Mouse (Mus musculus) lung, postnatal 4 days (tissue): ENCODE data around the gene Amotl2.

ENCODE experiments used
- DNase-seq, 2 experiments: peaks; one replicate each; pipeline ENCODE4 v3.0.0; 2021

Amotl2 gene

DNA sequence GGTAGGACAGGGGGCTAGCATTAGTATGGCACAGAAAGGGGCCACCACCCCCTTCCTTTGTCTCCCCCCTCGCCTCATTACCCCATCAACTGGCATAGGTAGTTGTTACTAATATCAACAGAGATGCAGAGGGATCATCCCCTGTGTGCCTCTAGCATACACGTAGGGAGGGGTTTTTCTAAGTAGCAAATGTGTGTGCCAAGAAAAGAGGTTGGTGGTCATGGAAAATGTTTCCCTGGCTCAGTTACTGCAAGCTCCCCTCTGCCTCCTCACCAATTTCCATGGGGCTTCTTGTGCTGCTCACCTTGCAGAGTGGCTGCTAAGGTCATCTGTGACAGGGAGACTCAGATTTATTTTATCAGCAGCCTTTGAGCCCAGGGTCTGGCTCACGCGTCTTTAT lies 2.6 kb downstream of the Amotl2 start:
- no peak for DNase-seq

DNA sequence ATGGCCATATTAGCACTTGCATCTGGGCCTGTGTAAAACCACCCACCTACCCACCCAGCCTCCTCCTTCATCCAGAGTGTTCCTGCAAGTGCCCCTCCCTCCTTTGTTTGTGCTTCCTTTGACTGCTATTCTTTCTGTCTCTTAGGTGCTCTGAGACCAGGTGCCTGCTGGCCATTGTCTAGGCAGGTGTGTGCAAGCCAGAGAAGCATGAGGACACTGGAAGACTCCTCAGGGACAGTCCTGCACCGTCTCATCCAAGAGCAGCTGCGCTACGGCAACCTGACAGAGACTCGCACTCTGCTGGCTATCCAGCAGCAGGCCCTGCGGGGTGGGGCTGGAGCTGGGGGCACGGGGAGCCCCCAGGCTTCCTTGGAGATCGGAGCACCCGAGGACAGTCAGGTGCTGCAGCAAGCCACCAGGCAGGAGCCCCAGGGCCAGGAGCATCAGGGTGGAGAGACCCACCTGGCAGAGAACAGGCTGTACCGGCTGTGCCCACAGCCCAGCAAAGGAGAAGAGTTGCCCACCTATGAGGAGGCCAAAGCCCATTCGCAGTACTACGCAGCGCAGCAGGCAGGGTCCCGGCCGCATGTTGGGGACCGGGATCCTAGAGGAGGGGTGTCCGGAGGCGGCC lies 3.6 kb downstream of the Amotl2 start:
- no peak for DNase-seq

DNA sequence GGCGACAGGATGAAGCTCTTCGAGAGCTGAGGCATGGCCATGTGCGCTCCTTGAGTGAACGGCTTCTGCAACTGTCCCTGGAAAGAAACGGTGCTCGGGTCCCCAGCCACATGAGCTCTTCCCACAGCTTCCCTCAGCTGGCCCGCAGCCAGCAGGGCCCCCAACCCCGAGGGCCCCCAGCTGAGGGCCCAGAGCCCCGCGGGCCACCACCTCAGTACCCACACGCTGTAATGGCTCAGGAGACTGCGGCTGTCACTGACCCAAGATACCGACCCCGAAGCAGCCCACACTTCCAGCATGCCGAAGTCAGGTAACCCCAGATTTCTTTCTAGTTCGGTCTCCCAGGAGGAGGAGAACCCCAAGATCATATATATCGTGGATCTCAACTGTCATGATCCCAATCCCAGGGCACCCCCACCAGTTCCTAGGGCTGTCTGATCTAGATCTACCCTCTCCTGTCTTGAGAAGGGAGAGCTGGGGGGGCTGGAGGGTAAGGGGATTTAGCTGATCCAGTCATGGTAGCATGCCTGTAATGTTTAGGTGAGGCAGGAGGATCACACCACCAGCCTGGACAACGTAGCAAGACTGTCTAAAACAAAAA lies 4.2 kb downstream of the Amotl2 start:
- DNase-seq = no peak

DNA sequence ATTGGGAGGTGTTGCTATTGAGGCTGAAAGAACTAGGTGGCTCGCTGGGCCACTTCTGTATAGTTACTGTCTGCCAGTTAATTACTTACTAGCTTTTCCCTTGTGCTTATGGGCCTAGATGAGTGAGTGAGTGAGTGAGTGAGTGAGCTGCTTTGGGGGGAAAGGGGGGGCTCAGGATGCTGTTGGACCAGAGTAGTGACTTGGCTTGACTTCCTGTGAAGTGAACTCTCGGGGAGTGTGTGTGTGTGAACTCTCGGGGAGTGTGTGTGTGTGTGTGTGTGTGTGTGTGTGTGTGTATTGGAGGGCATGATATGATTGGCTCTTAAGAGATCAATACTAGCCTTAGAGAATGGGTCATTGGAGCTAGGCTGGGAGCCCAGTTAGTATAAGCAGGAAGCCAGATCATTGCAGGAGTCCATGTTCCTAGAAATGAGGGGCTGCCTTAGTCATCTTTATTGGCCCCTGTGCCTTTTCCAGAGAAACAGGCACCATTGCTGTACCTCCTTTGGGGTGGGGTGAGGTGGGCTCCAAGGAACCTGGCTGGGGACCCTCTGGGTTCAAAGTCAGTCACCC lies 5.0 kb downstream of the Amotl2 start:
- no peak for DNase-seq

DNA sequence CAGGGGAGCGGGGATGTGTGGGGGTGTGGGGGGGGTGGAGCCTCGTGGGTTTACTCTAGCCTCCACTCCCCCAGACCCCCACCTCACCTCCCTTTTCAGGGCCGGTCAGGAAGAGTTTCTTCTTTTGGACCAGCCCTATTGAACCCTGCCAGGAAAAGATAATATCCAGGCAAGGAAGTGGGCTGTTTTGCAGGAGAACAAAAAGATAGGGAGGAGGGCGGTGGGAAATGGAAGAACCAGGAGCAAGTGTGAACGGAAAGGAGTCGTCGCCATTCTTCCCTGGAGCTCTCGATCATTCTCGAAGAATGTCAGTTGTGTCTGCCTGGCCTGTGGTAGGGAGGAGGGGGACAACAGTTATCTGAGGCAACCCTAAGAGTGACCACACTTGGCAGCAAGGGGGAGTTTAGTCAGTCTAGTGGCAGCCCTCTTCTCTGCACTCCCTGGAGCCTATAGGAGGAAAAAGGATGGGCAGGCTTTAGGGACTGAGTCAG lies 5.6 kb downstream of the Amotl2 start:
- DNase-seq = peak; percentile 29 to 65

DNA sequence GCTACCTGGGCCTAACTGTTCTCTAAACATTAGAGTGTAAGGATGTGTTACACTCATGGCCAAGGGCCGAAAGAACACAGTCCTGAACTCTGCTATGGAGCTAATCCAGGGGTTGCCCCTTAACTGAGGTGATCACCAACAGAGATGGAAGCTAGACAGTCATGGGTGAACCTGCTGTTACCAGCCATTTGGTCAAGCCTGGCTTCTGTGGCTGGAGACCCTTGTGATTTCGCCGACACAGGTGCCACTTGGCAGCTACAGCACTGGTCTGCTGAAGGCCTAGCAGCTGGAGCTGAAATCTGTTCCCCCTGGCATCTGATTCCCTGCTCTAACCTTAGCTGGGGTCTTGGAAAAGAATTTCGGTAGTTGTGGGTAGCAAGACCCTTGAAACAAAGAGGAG lies 6.3 kb downstream of the Amotl2 start:
- no peak for DNase-seq

DNA sequence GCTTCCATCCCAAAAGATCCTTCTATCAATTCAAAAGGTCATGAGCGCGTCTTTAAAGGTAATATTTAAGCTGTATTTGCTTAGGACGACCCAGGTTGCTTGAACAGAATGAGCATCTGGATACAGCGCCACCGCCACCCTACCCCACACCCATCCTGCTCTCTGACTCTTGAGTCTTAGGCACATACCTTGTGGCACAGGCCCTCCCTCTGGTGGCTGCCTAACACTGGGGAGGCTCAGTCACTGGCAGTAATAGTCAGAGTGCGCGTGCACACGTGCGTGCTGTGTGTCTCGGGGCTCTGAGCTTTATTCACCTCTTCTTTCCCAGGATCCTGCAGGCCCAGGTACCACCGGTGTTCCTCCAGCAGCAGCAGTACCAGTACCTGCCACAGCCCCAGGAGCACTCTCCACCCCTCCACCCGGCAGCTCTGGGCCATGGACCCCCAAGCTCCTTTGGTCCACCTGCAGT lies 6.8 kb downstream of the Amotl2 start:
- no peak for DNase-seq

DNA sequence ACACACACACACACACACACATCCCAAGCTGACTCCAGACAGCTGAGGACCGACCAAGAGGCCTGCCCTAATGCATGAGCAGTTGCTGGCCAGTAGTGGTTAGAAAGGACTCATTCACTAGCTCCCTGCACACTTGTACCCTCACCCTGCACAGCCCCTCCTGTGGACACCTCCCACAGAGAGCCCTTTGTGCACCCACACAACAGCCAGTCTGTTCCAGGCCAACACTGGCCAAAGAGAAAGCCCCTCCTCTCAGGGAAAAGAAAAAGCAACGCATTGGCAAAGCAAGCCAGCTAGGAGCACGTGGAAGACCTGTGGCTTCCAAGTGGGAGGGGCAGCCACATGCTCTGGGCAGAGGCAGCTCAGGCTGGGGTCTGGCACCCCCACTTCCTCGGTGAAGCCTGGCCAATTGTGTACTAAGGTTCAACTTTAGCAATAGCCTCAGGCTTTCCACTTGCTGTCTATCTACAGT lies 7.6 kb downstream of the Amotl2 start:
- DNase-seq = peak in 1 of 2 experiments; percentile 74

DNA sequence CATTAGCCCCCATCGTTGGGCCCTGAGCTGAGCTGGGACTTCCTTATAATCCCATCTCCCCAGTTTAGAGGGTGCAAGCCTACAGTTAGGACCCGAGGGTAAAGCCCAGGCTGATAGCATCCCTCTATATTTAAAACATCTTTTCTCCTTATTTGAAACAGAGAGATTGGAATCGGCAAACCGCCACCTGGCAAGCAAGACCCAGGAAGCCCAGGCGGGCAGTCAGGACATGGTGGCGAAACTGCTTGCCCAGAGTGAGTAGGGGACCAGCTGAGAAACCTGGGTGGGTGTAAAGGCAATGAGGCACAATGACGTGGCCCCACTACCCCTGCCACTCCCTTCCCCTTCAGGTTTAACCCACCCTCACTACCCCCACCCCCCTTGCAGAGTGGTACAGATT lies 8.5 kb downstream of the Amotl2 start:
- no peak for DNase-seq

DNA sequence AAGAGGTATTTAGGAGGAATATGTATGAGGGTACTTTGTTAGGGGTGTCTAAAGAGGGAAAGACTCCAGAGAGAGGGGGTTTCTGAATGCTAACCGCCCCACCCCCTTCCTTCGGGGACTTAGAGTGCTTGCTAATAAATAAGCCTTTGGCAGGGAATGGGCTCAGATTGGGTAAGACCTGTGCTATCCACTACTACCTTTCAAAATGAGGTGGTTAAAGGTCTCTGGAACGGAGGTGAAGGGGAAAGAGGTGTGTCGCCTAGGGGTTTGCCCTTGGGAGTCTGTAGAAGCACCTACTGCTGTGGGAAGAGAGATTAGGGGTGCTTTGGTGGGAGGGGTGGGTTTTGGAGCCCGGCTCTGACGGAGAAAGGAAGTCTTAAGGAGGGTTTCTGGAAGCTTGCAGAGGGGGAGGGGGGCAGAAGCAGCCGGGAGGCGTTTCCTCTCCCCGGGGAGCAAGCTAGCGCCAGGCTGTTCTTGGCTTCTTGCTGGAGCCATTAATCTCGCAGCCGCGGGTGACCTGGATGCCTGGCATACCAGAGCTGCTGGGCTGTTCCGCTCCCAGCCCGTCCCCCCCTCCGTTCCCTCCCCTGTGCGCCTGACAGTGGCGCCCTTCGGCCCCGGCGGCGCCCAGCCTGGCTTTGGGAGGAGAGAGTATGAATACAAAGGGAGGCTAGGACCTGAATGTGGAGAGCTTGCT lies 9.6 kb downstream of the Amotl2 start:
- peak; percentile 89 to 96 for DNase-seq

DNA sequence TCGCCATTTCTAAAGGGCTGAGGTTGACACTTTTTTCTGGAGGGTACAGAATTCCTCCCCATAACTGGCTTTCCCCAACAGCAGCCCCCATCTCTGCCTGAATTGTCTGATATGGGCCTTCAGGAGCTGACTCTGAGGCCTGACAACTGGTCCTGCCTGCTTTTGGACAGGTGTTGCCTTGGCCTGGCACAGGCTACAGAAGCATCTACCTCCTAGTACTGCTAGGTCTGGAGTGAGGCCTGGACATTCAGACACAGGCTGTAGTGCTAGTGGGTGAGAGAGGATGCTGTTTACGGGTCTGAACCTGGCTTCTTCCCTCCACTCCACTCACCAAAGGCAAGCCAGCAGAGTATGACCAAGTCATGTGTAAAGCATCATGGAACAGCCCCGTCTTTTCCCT lies 10.3 kb downstream of the Amotl2 start:
- no peak for DNase-seq

DNA sequence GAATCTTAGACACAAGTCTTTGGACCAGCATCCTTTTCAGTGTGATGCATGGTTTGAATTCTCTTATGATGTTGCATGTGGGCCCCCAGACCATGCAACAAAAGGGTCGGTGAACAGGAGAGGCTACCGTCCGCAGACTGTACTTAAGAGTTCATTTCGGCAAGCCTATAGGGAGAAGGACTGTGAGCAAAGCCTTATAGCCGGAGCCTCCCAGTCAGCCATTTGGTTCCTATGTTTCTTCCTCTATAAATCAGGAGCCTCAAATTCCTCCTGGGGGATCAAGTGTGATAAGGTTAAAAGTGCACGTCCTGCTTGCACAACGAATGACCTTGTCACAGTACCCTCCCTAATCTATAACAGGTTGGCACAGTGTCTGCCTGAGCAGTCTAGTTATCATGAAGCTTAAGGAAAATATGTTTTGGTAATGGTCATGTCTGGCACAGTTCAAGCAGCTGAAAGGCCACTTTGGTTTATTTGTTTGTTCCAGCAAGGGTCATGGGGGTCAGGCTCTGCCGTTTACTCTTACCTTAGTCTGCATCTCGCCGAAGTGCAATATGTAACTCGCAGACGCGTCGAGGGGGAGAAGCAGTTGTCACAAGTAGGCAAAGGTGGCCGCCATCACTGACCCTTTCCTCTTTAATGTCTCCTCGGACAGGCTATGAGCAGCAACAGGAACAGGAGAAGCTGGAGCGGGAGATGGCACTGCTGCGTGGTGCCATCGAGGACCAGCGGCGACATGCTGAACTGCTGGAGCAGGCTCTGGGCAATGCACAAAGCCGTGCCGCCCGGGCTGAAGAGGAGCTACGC lies 11.4 kb downstream of the Amotl2 start:
- DNase-seq = no peak

DNA sequence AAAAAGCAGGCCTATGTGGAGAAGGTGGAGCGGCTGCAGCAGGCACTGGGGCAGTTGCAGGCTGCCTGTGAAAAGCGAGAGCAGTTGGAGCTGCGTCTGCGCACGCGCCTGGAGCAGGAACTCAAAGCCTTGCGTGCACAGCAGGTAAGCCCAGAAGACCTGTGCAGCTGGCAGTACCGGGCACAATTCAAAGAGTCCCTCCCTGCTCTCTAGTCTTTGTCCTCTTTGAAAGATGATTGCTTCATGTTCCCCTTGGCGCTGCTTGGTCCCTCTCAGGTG lies 11.9 kb downstream of the Amotl2 start:
- DNase-seq = no peak

DNA sequence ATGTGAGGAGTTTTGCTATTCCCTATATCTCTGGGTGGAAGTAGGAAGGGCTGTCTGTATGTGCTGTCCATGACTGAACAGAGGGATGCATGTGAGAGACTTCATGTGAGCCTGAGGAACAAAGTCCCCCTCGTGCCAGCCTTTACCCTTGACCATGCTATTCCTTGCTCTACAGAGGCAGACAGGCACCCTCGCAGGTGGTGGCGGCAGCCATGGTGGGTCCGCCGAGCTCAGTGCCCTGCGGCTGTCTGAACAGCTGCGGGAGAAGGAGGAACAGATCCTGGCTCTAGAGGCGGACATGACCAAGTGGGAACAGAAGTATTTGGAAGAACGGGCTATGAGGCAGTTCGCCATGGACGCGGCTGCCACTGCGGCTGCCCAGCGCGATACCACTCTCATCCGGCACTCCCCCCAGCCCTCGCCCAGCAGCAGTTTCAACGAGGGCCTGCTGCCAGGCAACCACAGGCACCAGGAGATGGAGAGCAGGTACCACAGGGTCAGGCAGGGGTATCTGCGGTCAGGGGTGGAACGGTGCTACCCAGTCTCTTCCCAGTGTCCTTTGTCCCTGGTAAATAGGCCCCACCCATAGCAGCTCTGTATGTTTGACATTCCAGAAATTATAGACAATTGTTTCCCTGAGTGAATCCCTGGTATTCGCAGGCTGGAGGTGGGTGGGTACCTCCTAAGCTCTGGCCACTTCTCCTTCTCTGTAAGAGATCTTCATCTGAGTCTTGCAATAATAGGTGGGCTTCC lies 12.8 kb downstream of the Amotl2 start:
- DNase-seq = no peak

DNA sequence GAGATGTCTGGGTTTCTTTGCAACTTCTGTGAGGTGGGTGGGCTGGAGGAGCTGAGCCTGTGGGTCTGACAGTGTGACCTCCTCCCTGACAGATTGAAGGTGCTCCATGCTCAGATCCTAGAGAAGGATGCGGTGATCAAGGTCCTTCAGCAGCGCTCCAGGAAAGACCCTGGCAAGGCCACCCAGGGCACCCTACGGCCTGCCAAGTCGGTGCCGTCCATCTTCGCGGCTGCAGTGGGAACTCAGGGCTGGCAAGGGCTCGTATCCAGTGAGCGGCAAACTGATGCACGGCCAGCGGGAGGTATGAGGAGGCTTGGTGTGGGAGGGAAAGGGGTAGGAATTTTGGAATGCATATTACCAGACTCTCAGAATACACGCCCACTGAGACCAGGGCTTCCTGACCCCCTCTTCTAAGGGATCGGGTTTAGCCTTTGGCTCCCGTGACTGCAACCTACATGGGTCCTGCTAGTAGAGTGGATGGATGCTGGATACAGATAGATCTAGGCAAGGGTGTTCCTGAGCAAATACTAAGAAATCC lies 13.5 kb downstream of the Amotl2 start:
- no peak for DNase-seq

DNA sequence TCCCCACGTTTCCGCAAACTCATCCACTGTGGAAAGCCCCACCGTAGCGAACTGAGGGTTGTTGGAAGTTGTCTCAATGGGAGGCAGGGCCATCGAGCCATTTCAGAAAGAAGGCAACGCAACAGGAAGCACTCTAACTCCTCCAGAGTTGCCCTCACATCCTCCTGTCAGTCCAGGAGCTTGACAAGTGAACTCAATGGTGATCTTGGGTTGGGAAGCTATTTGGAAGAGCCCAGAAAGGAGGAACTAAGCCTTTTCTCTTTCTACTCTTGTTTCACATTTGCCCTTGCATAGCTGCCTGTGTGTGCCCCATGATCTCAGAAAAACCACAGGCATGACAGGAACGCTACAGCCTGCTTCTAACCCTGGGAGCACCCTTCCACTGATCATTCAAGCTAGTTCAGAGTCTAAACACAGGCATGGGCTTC lies 14.6 kb downstream of the Amotl2 start:
- DNase-seq = no peak

DNA sequence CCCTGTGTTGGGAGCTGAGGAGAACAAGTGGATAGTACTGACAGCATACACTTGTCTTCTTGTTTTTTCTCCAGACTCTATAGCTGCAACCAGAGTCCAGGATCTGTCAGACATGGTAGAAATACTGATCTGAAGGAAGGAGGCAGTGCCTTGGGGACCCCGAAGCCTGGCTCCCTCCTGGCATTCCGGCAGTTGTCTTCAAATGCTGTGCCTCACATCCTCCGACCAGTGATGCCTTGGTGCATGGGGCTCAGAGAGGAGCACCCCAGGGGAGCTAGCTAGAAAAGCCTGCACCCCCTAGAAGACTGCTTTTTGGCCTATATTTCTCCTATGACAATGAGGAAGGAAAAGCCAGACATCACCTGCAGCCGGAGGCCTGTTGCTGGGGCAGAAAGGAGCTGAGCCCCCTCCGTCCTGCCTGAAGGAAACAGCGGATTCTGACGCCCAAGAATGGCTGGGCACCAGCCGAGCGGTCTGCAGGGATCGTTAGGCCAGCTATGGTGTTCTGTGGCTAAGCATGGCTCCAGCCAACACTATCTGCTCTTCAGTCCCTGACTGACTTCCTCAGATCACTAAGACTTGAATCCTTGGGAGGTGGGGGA lies 15.2 kb downstream of the Amotl2 start:
- DNase-seq = no peak

DNA sequence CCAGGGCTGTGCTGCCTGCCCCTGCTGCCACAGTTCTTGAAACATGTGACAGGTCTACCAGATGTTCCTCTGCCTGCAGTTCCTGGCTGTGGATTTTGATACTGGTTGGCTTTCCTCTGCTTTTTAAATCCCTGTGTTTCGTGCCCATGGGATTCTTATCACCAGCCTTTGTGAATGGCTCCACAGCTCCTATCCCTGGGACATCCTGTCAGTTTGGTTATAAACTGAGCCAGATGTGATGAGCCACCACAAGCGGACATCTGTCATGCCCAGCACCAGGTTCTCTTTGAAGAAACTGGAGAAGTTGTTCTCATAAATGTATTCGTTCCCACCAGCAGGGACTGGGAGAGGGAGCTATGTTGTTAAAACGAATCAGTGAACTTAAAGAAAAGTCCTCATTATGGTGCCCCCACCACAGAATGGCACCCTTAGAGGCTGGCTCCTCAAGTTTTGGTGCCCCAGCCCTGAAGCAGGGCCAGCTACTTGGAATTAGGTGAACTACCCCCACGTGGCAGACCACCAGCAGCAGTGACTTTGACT lies 15.9 kb downstream of the Amotl2 start:
- DNase-seq = no peak

DNA sequence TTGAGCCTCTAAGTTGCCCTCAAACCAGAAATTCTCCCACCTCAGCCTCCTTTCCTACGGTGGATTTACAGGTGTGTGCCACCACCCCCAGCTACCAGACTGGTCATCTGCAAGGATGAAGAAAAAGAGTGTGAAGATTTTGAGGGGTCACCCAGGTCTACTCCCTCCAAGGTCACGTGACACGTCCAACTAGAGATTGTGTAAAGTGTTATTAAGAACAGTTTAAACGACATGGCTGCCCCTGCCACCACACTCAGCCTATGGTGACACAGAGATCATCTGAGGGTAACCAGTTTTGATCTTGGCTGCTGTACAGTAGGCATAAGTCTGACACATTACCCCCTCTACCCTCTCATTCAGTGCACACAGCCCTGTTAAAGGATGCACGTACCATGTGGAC lies 17.0 kb downstream of the Amotl2 start:
- DNase-seq = no peak

DNA sequence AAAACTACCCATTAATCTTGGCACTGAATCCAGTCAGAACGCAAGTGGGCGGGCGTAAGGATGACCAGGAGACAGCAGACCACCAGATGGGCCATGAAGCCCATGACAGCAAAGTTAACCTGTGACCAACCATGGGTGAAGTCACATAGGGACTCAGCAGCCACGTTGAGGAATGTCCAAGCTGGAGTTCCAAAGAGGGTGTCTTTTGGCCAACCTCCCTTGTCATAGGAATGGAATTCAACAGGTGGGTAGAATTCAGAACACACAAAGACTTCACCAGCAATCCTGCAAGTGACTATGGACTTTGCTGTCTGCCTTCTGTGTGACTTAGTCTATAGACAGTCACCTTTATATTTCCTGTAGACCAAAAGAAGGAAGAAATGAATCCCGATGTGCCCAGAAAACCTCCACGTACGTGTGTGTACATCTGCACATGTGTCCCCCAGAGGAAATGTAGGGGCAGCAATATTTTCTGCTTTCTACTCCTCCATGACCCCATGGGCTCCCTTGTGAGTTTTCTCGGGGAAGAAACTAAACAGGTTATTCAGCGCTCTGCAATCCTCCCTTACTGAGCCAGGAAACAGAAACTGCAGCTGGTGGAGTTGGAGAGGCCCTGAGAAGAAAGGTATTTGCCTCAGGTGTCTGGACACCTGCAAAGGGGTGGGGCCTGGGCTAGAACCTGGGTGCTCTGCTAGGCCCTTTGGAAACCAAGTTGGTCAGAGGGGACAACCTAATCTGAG lies 17.7 kb downstream of the Amotl2 start:
- DNase-seq = peak; percentile 27 to 58

DNA sequence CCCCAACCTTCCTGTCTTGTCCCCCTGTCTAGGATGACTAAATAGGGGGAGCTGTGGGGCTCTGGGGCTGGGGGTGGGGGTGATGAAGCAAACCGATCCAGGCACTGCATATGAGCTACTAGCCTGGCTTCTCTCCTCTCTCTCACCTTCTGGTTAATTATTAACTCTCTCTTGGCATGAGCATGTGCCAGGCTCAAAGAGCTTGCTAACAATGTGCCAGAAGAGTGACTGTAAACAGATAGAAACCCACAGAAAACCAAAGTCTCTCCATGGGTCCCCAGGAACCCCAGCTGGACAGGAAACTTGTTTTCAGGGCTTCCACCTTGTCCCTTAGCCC lies 18.2 kb downstream of the Amotl2 start:
- peak in 1 of 2 experiments; percentile 37 for DNase-seq
